Mouse (Mus musculus): ENCODE data around the gene Dnah8. TPM values are rescaled to one million over a fixed set of nuclear protein-coding genes. Genes with fewer than 3 reads are reported as not detected.

The Dnah8 gene
- total and polyA plus RNA-seq, 2 experiments from 2014 or later, result 2.1 to 5.0 TPM

- no peak for TF ChIP-seq CTCF (IDR thresholded peaks at IDR 0.05; ENCODE audit: low read depth)
- no peak overlapping the region for H3K4me3 ChIP-seq (ENCODE audit: low read depth, low read length)
- no peak for ATAC-seq
These were observed 94.0 kb downstream of the Dnah8 start for GRCm38 (mm10) chr17:30718197-30718596.

GRCm38 (mm10) chr17:30719031-30719430, 94.9 kb downstream of the Dnah8 start:
- Histone ChIP-seq H3K4me3 (ENCODE audit: low read depth, low read length) (no peak overlapping the region), H3K4me2 (ENCODE audit: low read depth) (no peak overlapping the region), H3K36me3 (ENCODE audit: insufficient read depth) (no peaks in the 10 kb centered on the region), H3K4me1 (ENCODE audit: insufficient read depth) (no peaks in the 10 kb centered on the region), H3K27ac (ENCODE audit: low read depth, low read length) (no peak overlapping the region), H3K9ac (no peak overlapping the region), H3K9me3 (ENCODE audit: low read length) (no peaks in the 10 kb centered on the region), H3K27me3 (ENCODE audit: insufficient read depth, low read length) (no peaks in the 10 kb centered on the region)
- TF ChIP-seq CTCF (IDR thresholded peaks at IDR 0.05; ENCODE audit: low read depth), result no peak; the same call in 1 of the 2 replicates
- WGBS, result 87% methylated on average over 5 of the region's 5 CpGs
- ATAC-seq (no peak), DNase-seq (no peak)

More at GRCm38 (mm10) chr17:30718197-30718596, 94.0 kb downstream of the Dnah8 start:
- Histone ChIP-seq H3K9me3 (ENCODE audit: low read length) (no peaks in the 10 kb centered on the region), H3K27me3 (ENCODE audit: insufficient read depth, low read length) (no peaks in the 10 kb centered on the region), H3K9ac (no peak overlapping the region), H3K36me3 (ENCODE audit: insufficient read depth) (no peaks in the 10 kb centered on the region), H3K27ac (ENCODE audit: low read depth, low read length) (no peak overlapping the region), H3K4me1 (ENCODE audit: insufficient read depth) (no peaks in the 10 kb centered on the region), H3K4me2 (ENCODE audit: low read depth) (no peak overlapping the region)
- WGBS, result 93% methylated on average over 7 of the region's 7 CpGs
- no peak for DNase-seq

GRCm38 (mm10) chr17:30727788-30728187, 103.6 kb downstream of the Dnah8 start:
- Histone ChIP-seq H3K27me3 (ENCODE audit: insufficient read depth, low read length) (no peaks in the 10 kb centered on the region), H3K27ac (ENCODE audit: low read depth, low read length) (no peak overlapping the region), H3K9me3 (ENCODE audit: low read length) (no peaks in the 10 kb centered on the region), H3K4me2 (ENCODE audit: low read depth) (no peak overlapping the region), H3K9ac (no peak overlapping the region), H3K36me3 (ENCODE audit: insufficient read depth) (no peaks in the 10 kb centered on the region), H3K4me1 (ENCODE audit: insufficient read depth) (no peaks in the 10 kb centered on the region), H3K4me3 (ENCODE audit: low read depth, low read length) (no peak overlapping the region)
- DNase-seq (no peak), ATAC-seq (no peak)
- TF ChIP-seq CTCF (IDR thresholded peaks at IDR 0.05; ENCODE audit: low read depth), result peak; percentile 36
- WGBS, result 63% methylated on average over 4 of the region's 4 CpGs

GRCm38 (mm10) chr17:30732736-30733135, 108.6 kb downstream of the Dnah8 start:
- no peak overlapping the region for H3K9ac ChIP-seq
- H3K4me1 ChIP-seq (ENCODE audit: insufficient read depth), result no peaks in the 10 kb centered on the region
- TF ChIP-seq CTCF (IDR thresholded peaks at IDR 0.05; ENCODE audit: low read depth), result no peak
- WGBS, result 85% methylated on average over 3 of the region's 3 CpGs
- H3K36me3 ChIP-seq (ENCODE audit: insufficient read depth), result no peaks in the 10 kb centered on the region
- DNase-seq, result no peak
- H3K9me3 ChIP-seq (ENCODE audit: low read length), result no peaks in the 10 kb centered on the region
- no peak overlapping the region for H3K4me3 ChIP-seq (ENCODE audit: low read depth, low read length)
- no peak for ATAC-seq
- H3K4me2 ChIP-seq (ENCODE audit: low read depth), result no peak overlapping the region
- H3K27ac ChIP-seq (ENCODE audit: low read depth, low read length), result no peak overlapping the region
- no peaks in the 10 kb centered on the region for H3K27me3 ChIP-seq (ENCODE audit: insufficient read depth, low read length)

- no peak for TF ChIP-seq CTCF (IDR thresholded peaks at IDR 0.05; ENCODE audit: low read depth)
- WGBS, result 93% methylated on average over 8 of the region's 8 CpGs
- Histone ChIP-seq H3K9ac (no peak overlapping the region), H3K4me3 (ENCODE audit: low read depth, low read length) (no peak overlapping the region), H3K4me2 (ENCODE audit: low read depth) (no peak overlapping the region), H3K4me1 (ENCODE audit: insufficient read depth) (no peaks in the 10 kb centered on the region), H3K9me3 (ENCODE audit: low read length) (no peaks in the 10 kb centered on the region), H3K27ac (ENCODE audit: low read depth, low read length) (no peak overlapping the region), H3K36me3 (ENCODE audit: insufficient read depth) (no peaks in the 10 kb centered on the region), H3K27me3 (ENCODE audit: insufficient read depth, low read length) (no peaks in the 10 kb centered on the region)
- no peak for ATAC-seq
- DNase-seq, result no peak
These were observed 110.6 kb downstream of the Dnah8 start for GRCm38 (mm10) chr17:30734770-30735169.

GRCm38 (mm10) chr17:30735454-30735853, 111.3 kb downstream of the Dnah8 start:
- Histone ChIP-seq H3K4me3 (ENCODE audit: low read depth, low read length) (no peak overlapping the region), H3K36me3 (ENCODE audit: insufficient read depth) (no peaks in the 10 kb centered on the region), H3K9me3 (ENCODE audit: low read length) (no peaks in the 10 kb centered on the region), H3K4me2 (ENCODE audit: low read depth) (no peak overlapping the region), H3K9ac (no peak overlapping the region), H3K27me3 (ENCODE audit: insufficient read depth, low read length) (no peaks in the 10 kb centered on the region), H3K27ac (ENCODE audit: low read depth, low read length) (no peak overlapping the region), H3K4me1 (ENCODE audit: insufficient read depth) (no peaks in the 10 kb centered on the region)
- WGBS, result 95% methylated on average over 2 of the region's 2 CpGs
- no peak for TF ChIP-seq CTCF (IDR thresholded peaks at IDR 0.05; ENCODE audit: low read depth)
- ATAC-seq (no peak), DNase-seq (no peak)

GRCm38 (mm10) chr17:30737797-30738196, 113.6 kb downstream of the Dnah8 start:
- 50% methylated on average over 6 of the region's 6 CpGs for whole genome bisulfite sequencing

More at GRCm38 (mm10) chr17:30737797-30738196, 113.6 kb downstream of the Dnah8 start:
- DNase-seq, result no peak
- Histone ChIP-seq H3K27ac (ENCODE audit: low read depth, low read length) (no peak overlapping the region), H3K9me3 (ENCODE audit: low read length) (no peaks in the 10 kb centered on the region), H3K4me2 (ENCODE audit: low read depth) (no peak overlapping the region), H3K36me3 (ENCODE audit: insufficient read depth) (no peaks in the 10 kb centered on the region), H3K4me3 (ENCODE audit: low read depth, low read length) (no peak overlapping the region), H3K9ac (no peak overlapping the region), H3K4me1 (ENCODE audit: insufficient read depth) (no peaks in the 10 kb centered on the region), H3K27me3 (ENCODE audit: insufficient read depth, low read length) (no peaks in the 10 kb centered on the region)
- ATAC-seq, result no peak
- peak; percentile 41; the same call in 1 of the 2 replicates for TF ChIP-seq CTCF (IDR thresholded peaks at IDR 0.05; ENCODE audit: low read depth)

All from forebrain, postnatal 0 days (tissue).